Mouse (Mus musculus) adrenal gland, adult 10 weeks (tissue): ENCODE data around the gene Rnft2. TPM values are rescaled to one million over a fixed set of nuclear protein-coding genes. Genes with fewer than 3 reads are reported as not detected.

ENCODE experiments used
- polyA plus RNA-seq: library from polyadenylated mRNA; stranded (reverse); fragments of 350-450 nt; fragmentation: Illumina TruSeq; extraction: RNeasy Lipid Tissue Mini Kit (QIAGEN cat#74804); gene quantifications from one replicate; pipeline ENCODE4 v1.2.3, GENCODE M21; 2014; ENCODE audit warnings: low read depth, low replicate concordance

Rnft2 gene
- 0.52 TPM for polyA plus RNA-seq

DNA sequence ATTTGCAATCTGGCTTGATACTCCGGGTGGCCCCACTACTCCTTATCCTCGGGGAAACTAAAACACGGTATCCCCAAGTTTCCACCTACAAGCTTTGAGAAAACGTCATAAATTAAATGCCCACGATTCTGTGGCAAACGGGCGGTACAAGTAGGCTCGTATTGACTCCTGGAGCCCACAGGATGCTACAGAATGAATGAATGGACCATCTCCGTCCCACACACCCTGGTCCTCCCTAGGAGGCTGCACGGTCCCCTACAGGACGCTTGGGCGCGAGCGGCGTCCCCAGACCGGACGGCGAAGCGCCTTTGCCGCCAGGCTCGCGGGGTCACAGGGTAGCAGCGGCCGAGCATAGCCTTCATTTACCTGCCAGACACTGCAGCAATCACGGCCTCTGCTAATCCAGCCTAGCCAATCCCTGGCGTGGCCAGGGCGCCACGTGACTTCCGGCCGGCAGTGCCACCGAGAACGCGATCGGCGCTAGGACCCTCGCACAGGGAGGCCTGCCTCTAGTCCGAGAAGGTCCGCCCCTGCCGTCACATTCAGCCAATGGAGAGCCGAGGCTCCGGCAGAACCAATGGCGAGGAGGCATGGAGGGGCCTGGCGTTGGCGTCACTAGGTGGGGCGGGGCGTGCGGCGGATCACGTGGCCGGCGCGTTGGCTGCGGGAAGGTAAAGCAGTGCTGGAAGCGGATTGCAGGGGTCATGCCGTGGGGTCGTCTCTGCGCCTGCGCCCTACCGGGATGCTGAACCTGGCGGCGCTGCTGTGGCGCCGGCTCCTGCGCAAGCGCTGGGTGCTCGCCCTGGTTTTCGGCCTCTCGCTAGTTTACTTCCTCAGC lies at the start of gene Rnft2, which contains the start of gene 2410131K14Rik:
Rnft2 (minus strand) TSS at position 511 of the 838 bp plus-strand sequence.
2410131K14Rik (plus strand) TSS at position 622 of the 838 bp plus-strand sequence.

DNA sequence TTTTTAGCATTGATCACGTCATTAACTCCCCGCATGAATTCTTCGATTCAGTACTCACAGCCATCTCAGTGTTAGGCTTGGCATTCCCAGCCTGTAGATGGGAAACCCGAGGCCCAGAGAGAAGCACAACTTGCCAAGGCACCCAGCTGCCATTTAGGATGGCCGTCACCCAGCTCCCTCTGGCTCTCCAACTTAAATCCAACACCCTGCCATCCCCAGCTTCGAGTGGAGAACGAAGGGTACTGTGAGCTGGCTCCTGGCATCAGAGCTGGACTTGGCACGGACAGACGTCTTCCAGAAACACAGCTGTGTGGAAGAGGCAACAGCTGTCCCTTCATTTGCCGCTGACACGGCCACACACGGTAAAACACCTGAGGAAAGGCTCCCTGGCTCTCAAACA lies 80.3 kb downstream of the Rnft2 start, which contains the start of gene Hrk:
Hrk (plus strand) TSS at position 68 of the 400 bp plus-strand sequence.

GRCm38 (mm10) chr5:118154839-118155564 lies 89.9 kb downstream of the Rnft2 start, which contains the start of gene Fbxw8:
Fbxw8 (minus strand) TSS chr5:118155464.

Other genes starting within 250 kb of the Rnft2 start
- 13.2 TPM for gene Tesc, start 217.4 kb downstream of the Rnft2 start, polyA plus RNA-seq
- 1.9 TPM for gene Fbxw8, start 89.7 kb downstream of the Rnft2 start, polyA plus RNA-seq
- not detected for gene Hrk, start 80.5 kb downstream of the Rnft2 start, polyA plus RNA-seq
- 4.3 TPM for gene 2410131K14Rik, start 111 bp upstream of the Rnft2 start, polyA plus RNA-seq